Mouse (Mus musculus) kidney, embryonic 14.5 days (tissue): ENCODE data around the gene Ndrg2. TPM values are rescaled to one million over a fixed set of nuclear protein-coding genes. Genes with fewer than 3 reads are reported as not detected.

Source experiments
- ATAC-seq: fragments of 200-750 bp; cut with Nextera tagmentation; 2 replicates; pipeline ENCODE4 v1.8.0; 2017; ENCODE audit warnings: moderate number of reproducible peaks, mild to moderate bottlenecking, moderate TSS enrichment, moderate library complexity; ENCODE audit not compliant: low FRiP score, low TSS enrichment
- H3K27ac ChIP-seq: fragments of 300-500 bp; sonication (generic); 2 replicates; pipeline ENCODE4 v1.5.1; 2014; ENCODE audit warnings: low read depth, mild to moderate bottlenecking, low read length, moderate library complexity, mixed read lengths
- H3K27me3 ChIP-seq: fragments of 300-500 bp; sonication (generic); 2 replicates; pipeline ENCODE4 v1.6.1; 2014; ENCODE audit warnings: mild to moderate bottlenecking, low read length; ENCODE audit not compliant: control insufficient read depth, insufficient read depth
- H3K36me3 ChIP-seq: fragments of 300-500 bp; sonication (generic); 2 replicates; pipeline ENCODE4 v1.6.1; 2014; ENCODE audit warnings: low read length, mixed read lengths; ENCODE audit not compliant: control insufficient read depth, insufficient read depth
- H3K4me1 ChIP-seq: fragments of 300-500 bp; sonication (generic); 2 replicates; pipeline ENCODE4 v1.6.1; 2014; ENCODE audit warnings: low read length, mixed read lengths; ENCODE audit not compliant: control insufficient read depth, insufficient read depth
- H3K4me2 ChIP-seq: fragments of 300-500 bp; sonication (generic); replicated peaks from 2 replicates; pipeline ENCODE4 v1.6.1; 2014; ENCODE audit warnings: low read depth, mild to moderate bottlenecking, low read length
- H3K4me3 ChIP-seq: fragments of 300-500 bp; sonication (generic); 2 replicates; pipeline ENCODE4 v1.5.1; 2014; ENCODE audit warnings: mild to moderate bottlenecking, low read length
- H3K9ac ChIP-seq: fragments of 300-500 bp; sonication (generic); 2 replicates; pipeline ENCODE4 v1.6.1; 2014; ENCODE audit warnings: low read depth, mild to moderate bottlenecking, low read length, moderate library complexity
- H3K9me3 ChIP-seq: fragments of 300-500 bp; sonication (generic); 2 replicates; pipeline ENCODE4 v1.6.1; 2016; ENCODE audit warnings: low read length; ENCODE audit not compliant: control insufficient read depth
- WGBS: fragments of 180-500 bp; shearing (Covaris S2); extraction: QIAGEN DNeasy Blood & Tissue Kit; methylation state at CpG from one replicate; pipeline ENCODE4 v1.1.7; 2014; 5-methylcytosine and 5-hydroxymethylcytosine counted together
- polyA plus RNA-seq: library from polyadenylated mRNA; unstranded; fragments of >200 nt; fragmentation: Nextera tagmentation; extraction: Ambion mirVana; gene quantifications from 2 replicates; pipeline ENCODE4 v1.2.1, GENCODE M21; 2014

The Ndrg2 gene
- polyA plus RNA-seq = 13.0 and 13.7 TPM in 2 replicates

DNA sequence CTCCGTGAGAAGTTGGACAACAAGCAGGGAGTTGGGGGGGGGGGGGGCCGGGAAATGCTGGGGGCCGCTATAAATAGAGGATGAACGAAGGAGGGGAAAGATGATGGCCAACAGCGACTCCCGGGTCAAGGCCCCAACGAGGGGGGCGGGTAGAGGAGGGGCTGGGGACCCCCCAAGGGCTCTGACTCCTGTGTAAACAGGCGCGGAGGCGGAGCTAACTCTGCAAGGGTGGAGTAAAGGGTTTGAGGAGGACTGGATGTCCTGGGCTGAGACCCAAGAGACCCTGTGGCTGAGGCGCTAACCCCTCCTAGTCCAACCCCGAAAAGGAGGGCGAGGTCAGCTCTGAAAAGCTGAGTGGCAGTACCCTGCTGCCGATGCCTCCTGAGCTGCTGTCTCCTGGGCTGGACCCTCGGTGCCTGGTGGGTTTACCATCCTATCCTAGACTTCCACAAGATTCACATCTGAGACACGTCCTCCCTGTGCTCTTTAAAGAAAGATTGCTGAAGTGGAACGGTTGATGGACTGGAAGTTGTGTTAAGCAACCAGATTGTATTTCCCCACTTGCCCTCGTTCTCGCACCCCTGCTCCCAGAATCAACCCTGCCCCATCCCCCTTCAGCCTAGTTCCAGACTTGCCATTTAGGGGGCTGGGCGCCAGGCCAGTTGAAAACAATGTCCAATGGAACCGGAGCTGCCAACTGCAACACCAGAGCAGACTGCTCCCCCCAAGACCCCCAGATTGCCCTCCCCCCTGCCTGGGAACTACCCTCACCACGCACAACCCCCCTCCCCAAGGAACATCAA, at the start of gene Ndrg2:
Gene Ndrg2 (minus strand): TSS at position 199 of the 803 bp plus-strand sequence.
- peak within 1 kb of the TSS; percentile 98 for H3K4me2 ChIP-seq
- no peaks in the 10 kb centered on the region for H3K27me3 ChIP-seq
- H3K4me1 ChIP-seq = peaks cover 12% of the 10 kb centered on the region
- H3K9ac ChIP-seq = peak within 1 kb of the TSS; percentile 50
- peak; percentile 81 for ATAC-seq
- 1% methylated on average over 22 of the region's 23 CpGs for WGBS
- peak within 1 kb of the TSS; percentile 46 for H3K4me3 ChIP-seq
- H3K9me3 ChIP-seq = no peaks in the 10 kb centered on the region
- no peaks in the 10 kb centered on the region for H3K36me3 ChIP-seq
- no peak within 1 kb of the TSS for H3K27ac ChIP-seq

DNA sequence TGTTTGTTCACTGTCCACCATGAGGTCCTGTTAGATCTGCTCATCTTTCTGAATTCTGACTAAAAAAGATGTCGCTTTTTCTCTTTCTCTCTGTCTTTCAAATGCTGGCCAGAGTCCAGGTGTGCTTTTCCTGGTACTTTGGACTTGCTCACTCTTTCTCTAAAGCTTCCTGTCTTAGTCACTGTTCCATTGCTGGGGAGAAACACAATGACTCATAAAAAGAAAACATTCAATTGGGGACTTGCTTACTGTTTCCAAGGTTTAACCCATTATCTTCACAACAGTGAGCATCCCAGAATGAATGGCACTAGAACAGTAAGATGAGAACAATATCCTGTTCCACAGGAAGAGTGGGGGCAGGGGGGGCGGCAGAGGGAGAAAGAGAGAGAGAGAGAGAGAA, 46.4 kb upstream of the Ndrg2 start:
- Histone ChIP-seq H3K4me3 (no peak overlapping the region), H3K9ac (no peak overlapping the region), H3K4me2 (no peak overlapping the region), H3K4me1 (no peaks in the 10 kb centered on the region), H3K27me3 (no peaks in the 10 kb centered on the region), H3K36me3 (no peaks in the 10 kb centered on the region), H3K27ac (no peak overlapping the region), H3K9me3 (no peaks in the 10 kb centered on the region; the same call in 1 of the 2 replicates)
- no peak for ATAC-seq
- 81% methylated on average over 2 of the region's 2 CpGs for WGBS

DNA sequence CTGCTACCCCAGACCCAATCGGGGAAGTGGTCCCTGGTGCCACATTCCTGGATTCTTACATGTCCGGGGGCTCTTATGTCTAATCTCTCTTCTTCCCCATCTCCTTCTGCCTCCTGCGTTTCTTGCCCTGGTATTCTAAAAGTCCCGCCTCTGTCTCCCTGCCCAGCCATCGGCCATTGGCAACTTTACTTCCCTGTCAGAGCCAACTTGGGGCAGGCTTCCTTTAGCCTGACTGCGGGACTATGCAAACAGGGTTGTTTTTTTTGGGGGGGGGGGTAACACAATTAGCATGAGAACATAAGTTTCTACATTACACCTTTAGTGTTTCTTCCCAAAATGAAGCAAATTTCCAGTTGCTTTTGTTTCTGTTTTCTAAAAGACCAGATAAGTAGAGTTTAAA, 29.4 kb upstream of the Ndrg2 start:
- Histone ChIP-seq H3K4me3 (no peak overlapping the region), H3K9ac (no peak overlapping the region), H3K9me3 (no peaks in the 10 kb centered on the region), H3K27me3 (no peaks in the 10 kb centered on the region), H3K4me2 (no peak overlapping the region), H3K27ac (no peak overlapping the region), H3K4me1 (peaks cover 10% of the 10 kb centered on the region; the same call in 1 of the 2 replicates), H3K36me3 (no peaks in the 10 kb centered on the region)
- no peak for ATAC-seq
- 85% methylated on average over 6 of the region's 6 CpGs for WGBS

DNA sequence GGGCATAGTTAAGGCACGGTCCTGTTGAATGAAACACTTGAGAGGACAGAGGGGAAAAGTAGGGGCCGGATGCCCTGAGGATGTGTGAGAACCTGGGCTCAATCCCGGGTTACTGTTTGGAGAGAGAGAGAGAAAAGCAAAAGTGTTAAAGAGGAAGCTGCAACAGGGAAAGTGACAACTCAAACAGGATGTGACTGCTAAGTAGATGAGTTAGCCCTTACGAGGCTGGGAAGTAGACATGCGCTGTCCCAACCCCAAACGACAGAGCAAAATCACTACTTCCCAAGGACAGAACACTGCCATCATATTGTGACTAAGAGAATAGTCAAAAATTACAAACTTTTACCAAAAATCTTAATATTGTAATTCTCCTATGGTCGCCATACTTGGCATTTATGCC, 28.3 kb upstream of the Ndrg2 start:
- H3K9ac ChIP-seq = no peak overlapping the region

DNA sequence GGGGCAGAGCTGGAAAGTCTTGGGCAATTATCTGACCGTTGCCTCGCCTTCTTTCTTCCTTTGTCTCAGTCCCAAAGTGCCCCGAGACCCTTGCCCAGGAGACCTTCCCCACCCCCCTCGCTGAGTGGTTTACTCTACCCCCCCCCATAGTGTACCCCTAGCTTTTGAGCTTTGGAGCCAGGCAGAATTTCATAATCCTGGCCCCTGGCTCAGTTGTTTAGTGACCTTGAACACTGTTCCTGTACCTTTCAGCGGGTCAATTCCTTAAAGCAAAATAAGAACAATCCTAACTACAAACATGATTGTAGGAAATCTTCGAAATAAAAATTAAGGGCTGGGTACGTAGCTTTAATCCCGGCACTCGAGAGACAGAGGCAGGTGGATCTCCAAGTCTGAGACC, 27.6 kb upstream of the Ndrg2 start:
- Histone ChIP-seq H3K4me1 (peaks cover 10% of the 10 kb centered on the region; the same call in 1 of the 2 replicates), H3K4me2 (no peak overlapping the region), H3K36me3 (no peaks in the 10 kb centered on the region), H3K9me3 (peaks cover 4% of the 10 kb centered on the region; the same call in 1 of the 2 replicates), H3K9ac (no peak overlapping the region), H3K27ac (no peak overlapping the region), H3K27me3 (no peaks in the 10 kb centered on the region), H3K4me3 (no peak overlapping the region)
- ATAC-seq = 0 out of 2 replicates have a peak, but pooled peaks have one; percentile 25
- WGBS = 59% methylated on average over 9 of the region's 9 CpGs

More for the DNA sequence above, 28.3 kb upstream of the Ndrg2 start:
- Histone ChIP-seq H3K9me3 (peaks cover 4% of the 10 kb centered on the region; the same call in 1 of the 2 replicates), H3K27ac (no peak overlapping the region), H3K4me3 (no peak overlapping the region), H3K27me3 (no peaks in the 10 kb centered on the region), H3K36me3 (no peaks in the 10 kb centered on the region), H3K4me2 (no peak overlapping the region), H3K4me1 (peaks cover 10% of the 10 kb centered on the region; the same call in 1 of the 2 replicates)
- WGBS = 44% methylated on average over 7 of the region's 7 CpGs
- ATAC-seq = no peak

DNA sequence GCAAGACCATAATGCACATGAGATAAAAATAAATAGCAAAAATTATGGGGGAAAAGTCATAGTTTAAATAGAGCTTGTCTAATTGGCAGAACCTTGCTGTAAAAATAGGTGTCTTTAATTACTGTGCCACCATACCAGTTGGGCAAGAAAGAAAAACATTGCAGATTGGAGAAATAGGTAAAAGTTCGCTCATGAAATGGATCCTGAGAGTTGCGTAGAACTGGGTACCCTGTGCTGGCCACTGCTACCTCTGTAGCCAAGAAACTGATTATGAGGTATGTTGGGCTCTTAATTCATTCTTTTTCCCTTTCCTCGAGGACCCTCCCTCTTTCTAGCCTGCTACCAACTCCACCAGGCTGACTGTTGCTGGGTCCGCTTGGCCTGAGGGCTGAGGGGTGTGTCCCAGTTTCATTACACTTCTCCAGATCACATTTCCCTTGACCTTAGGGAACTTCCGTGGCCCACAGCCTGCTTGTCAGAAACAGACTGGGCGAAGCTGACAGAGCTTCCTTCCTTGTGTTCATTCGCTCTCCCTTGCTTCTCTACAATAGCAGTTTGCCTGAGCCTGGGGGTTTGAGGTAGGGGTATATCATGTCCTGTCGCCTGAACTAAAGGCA, 27.1 kb upstream of the Ndrg2 start:
- no peaks in the 10 kb centered on the region for H3K27me3 ChIP-seq
- peaks cover 4% of the 10 kb centered on the region; the same call in 1 of the 2 replicates for H3K9me3 ChIP-seq
- no peak overlapping the region for H3K4me2 ChIP-seq
- no peak overlapping the region for H3K4me3 ChIP-seq
- 22% methylated on average over 8 of the region's 8 CpGs for WGBS
- H3K27ac ChIP-seq = no peak overlapping the region
- H3K36me3 ChIP-seq = no peaks in the 10 kb centered on the region
- H3K4me1 ChIP-seq = peaks cover 10% of the 10 kb centered on the region; the same call in 1 of the 2 replicates
- H3K9ac ChIP-seq = no peak overlapping the region
- peak; percentile 83 for ATAC-seq

DNA sequence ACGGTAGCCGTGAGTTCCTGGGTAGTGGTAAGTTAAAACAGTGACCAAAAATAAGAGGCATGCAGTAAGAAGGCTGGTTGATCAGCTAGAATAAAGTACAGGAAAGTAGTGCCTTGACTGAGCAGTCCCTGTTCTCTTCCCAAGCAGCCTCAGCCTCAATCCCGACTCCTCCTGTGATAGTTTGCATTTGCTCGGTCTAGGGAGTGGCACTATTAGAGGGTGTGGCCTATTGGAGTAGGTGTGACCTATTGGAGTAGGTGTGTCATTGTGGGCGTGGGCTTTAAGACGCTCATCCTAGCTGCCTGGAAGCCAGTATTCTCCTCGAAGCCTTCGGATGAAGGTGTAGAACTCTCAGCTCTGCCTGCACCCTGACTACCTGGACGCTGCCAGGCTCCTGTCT, 25.0 kb upstream of the Ndrg2 start:
- Histone ChIP-seq H3K27ac (no peak overlapping the region), H3K9ac (no peak overlapping the region), H3K4me3 (no peak overlapping the region), H3K4me1 (peaks cover 10% of the 10 kb centered on the region; the same call in 1 of the 2 replicates), H3K4me2 (no peak overlapping the region), H3K36me3 (no peaks in the 10 kb centered on the region), H3K9me3 (peaks cover 4% of the 10 kb centered on the region; the same call in 1 of the 2 replicates), H3K27me3 (no peaks in the 10 kb centered on the region)
- WGBS = 88% methylated on average over 9 of the region's 9 CpGs
- ATAC-seq = no peak

DNA sequence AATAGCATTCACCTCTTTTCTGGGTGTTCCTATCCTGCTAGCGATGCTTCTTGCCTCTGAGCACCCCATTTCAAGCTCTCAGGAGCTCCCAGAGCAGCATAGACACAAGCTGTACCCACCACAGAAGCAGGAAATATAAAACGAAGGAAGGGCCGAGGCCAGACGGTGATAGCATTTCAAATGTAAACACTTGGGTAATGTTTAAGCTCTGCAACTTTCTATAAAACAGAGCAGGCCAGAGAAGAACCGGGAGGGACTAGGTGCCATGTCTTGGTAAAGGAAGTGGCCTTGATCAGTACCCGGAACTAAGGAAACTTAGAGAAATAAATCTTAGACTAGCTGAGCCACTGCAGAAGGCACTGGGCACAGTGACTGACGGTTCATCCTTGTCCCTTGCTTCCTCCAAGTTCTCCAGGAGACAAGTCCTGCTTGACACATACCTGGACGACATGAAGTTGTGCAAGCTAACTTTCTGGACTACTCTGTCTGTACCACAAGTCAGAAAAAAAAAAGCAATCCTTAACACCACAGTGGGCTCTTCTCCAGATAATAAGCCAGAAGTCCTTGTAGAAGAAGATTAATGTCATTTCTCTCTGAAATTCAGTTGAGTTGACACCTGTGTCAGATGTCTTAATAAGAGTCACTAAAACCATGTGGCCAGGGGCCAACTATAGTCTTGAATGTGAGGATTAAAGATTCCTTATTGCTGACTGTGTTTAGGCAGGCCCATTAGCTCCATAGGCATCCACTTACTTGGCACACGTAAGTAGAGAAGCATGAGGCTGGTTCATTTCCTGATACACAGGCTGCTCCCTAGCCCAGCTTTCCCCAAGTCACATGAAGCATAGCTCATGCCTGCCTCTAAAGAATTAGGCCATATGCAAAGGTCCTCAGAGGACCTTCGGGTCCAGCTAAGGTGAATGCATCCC, 18.4 kb upstream of the Ndrg2 start:
- Histone ChIP-seq H3K9ac (no peak overlapping the region), H3K27ac (no peak overlapping the region), H3K4me3 (no peak overlapping the region), H3K27me3 (no peaks in the 10 kb centered on the region), H3K4me2 (no peak overlapping the region), H3K9me3 (no peaks in the 10 kb centered on the region), H3K36me3 (no peaks in the 10 kb centered on the region), H3K4me1 (peaks cover 3% of the 10 kb centered on the region; the same call in 1 of the 2 replicates)
- ATAC-seq = no peak
- 51% methylated on average over 10 of the region's 10 CpGs for WGBS
